Mouse (Mus musculus) MEL (cell line): ENCODE data around the gene Ahcyl2. TPM values are rescaled to one million over a fixed set of nuclear protein-coding genes. Genes with fewer than 3 reads are reported as not detected.

ENCODE experiments used
- DNase-seq: peaks from one replicate; pipeline ENCODE4 v3.0.0; 2011; ENCODE audit warnings: low read depth, low spot score
- H3K27ac ChIP-seq: 2 replicates; pipeline ENCODE4 v1.5.1; 2012; ENCODE audit warnings: low read depth, mild to moderate bottlenecking, control low read depth, low read length, moderate library complexity; ENCODE audit not compliant: control insufficient read depth
- H3K27me3 ChIP-seq, 2 experiments: fragments of 150-350 bp in 1 of 2; sonication (generic) in 1 of 2; 2 replicates each; pipeline ENCODE4 v1.6.1; 2012; ENCODE audit warnings: low read length in 2 of 2, mild to moderate bottlenecking in 2 of 2, improper control_type of control experiment in 1 of 2, moderate library complexity in 1 of 2; ENCODE audit not compliant: insufficient read depth in 2 of 2, control insufficient read depth in 1 of 2
- H3K36me3 ChIP-seq, 2 experiments: 2 replicates each; pipeline ENCODE4 v1.6.1; 2012 to 2014; ENCODE audit warnings: low read length in 2 of 2, improper control_type of control experiment in 1 of 2, inconsistent platforms in 1 of 2, mild to moderate bottlenecking in 1 of 2; ENCODE audit not compliant: insufficient read depth in 2 of 2, control insufficient read depth in 1 of 2
- H3K4me1 ChIP-seq, 2 experiments: fragments of 150-350 bp in 1 of 2; sonication (generic) in 1 of 2; 2 replicates each; pipeline ENCODE4 v1.6.1; 2012; ENCODE audit warnings: low read length in 2 of 2, improper control_type of control experiment in 1 of 2, mild to moderate bottlenecking in 1 of 2; ENCODE audit not compliant: insufficient read depth in 2 of 2, control insufficient read depth in 1 of 2
- H3K4me3 ChIP-seq, 2 experiments: fragments of 150-350 bp in 1 of 2; sonication (generic) in 1 of 2; 2 replicates each; pipeline ENCODE4 v1.5.1; 2012; ENCODE audit warnings: low read depth in 2 of 2, low read length in 2 of 2, mild to moderate bottlenecking in 2 of 2, moderate library complexity in 2 of 2, control low read depth in 1 of 2, improper control_type of control experiment in 1 of 2; ENCODE audit not compliant: control insufficient read depth in 1 of 2, insufficient read depth in 1 of 2
- H3K79me2 ChIP-seq: 2 replicates; pipeline ENCODE4 v1.6.1; 2012; ENCODE audit warnings: mild to moderate bottlenecking, low read length, moderate library complexity; ENCODE audit not compliant: control insufficient read depth, poor library complexity, insufficient read depth
- H3K9ac ChIP-seq: 2 replicates; pipeline ENCODE4 v1.6.1; 2012; ENCODE audit warnings: low read depth, mild to moderate bottlenecking, control low read depth, low read length, moderate library complexity; ENCODE audit not compliant: control insufficient read depth, poor library complexity, severe bottlenecking
- H3K9me3 ChIP-seq: fragments of 150-350 bp; sonication (generic); replicated peaks from 2 replicates; pipeline ENCODE4 v1.6.1; 2012; ENCODE audit warnings: mild to moderate bottlenecking, low read length, improper control_type of control experiment, moderate library complexity; ENCODE audit not compliant: insufficient read depth
- BHLHE40 ChIP-seq: IDR thresholded peaks from 2 replicates; pipeline ENCODE4 v1.6.1; 2012; ENCODE audit warnings: low read depth, mild to moderate bottlenecking, inconsistent platforms, low read length, improper control_type of control experiment, borderline replicate concordance
- CTCF ChIP-seq, 3 experiments: IDR thresholded peaks in 2 of 3; conservative IDR thresholded peaks in 1 of 3; 2 replicates each; pipeline ENCODE4 v1.5.1; 2011 to 2012; ENCODE audit warnings: low read length in 3 of 3, low read depth in 2 of 3, mild to moderate bottlenecking in 2 of 3, improper control_type of control experiment in 1 of 3, inconsistent platforms in 1 of 3, mixed read lengths in 1 of 3, moderate library complexity in 1 of 3; ENCODE audit not compliant: control insufficient read depth in 1 of 3, insufficient read depth in 1 of 3, poor library complexity in 1 of 3, severe bottlenecking in 1 of 3
- E2F4 ChIP-seq: IDR thresholded peaks from 2 replicates; pipeline ENCODE4 v1.6.1; 2011; ENCODE audit warnings: low read depth, low read length, improper control_type of control experiment, borderline replicate concordance
- GABPA ChIP-seq: IDR thresholded peaks from 2 replicates; pipeline ENCODE4 v1.6.1; 2012; ENCODE audit warnings: low read depth, mild to moderate bottlenecking, inconsistent platforms, low read length, improper control_type of control experiment, moderate library complexity
- GATA1 ChIP-seq: IDR thresholded peaks from 2 replicates; pipeline ENCODE4 v1.6.1; 2011; ENCODE audit warnings: low read depth, low read length, improper control_type of control experiment
- HCFC1 ChIP-seq: IDR thresholded peaks from 2 replicates; pipeline ENCODE4 v1.6.1; 2012; ENCODE audit warnings: low read depth, mild to moderate bottlenecking, inconsistent platforms, low read length, improper control_type of control experiment, moderate library complexity
- MAFK ChIP-seq: IDR thresholded peaks from 2 replicates; pipeline ENCODE4 v1.6.1; 2011; ENCODE audit warnings: low read depth, mild to moderate bottlenecking, low read length, improper control_type of control experiment, borderline replicate concordance
- MAZ ChIP-seq: IDR thresholded peaks from 2 replicates; pipeline ENCODE4 v1.6.1; 2012; ENCODE audit warnings: low read depth, mild to moderate bottlenecking, inconsistent platforms, low read length, improper control_type of control experiment
- MXI1 ChIP-seq: IDR thresholded peaks from 2 replicates; pipeline ENCODE4 v1.6.1; 2011; ENCODE audit warnings: mild to moderate bottlenecking, low read depth, low read length, improper control_type of control experiment
- NRF1 ChIP-seq: IDR thresholded peaks from 2 replicates; pipeline ENCODE4 v1.6.1; 2014; ENCODE audit warnings: low read depth, mild to moderate bottlenecking, inconsistent platforms, low read length, improper control_type of control experiment, moderate library complexity; ENCODE audit not compliant: poor library complexity, insufficient read depth, severe bottlenecking
- POLR2A ChIP-seq, 2 experiments: IDR thresholded peaks; 2 replicates each; pipeline ENCODE4 v1.6.1; 2011 to 2012; ENCODE audit warnings: low read length in 2 of 2, mild to moderate bottlenecking in 2 of 2, control low read depth in 1 of 2, improper control_type of control experiment in 1 of 2, low read depth in 1 of 2, moderate library complexity in 1 of 2; ENCODE audit not compliant: control insufficient read depth in 1 of 2, insufficient read depth in 1 of 2, poor library complexity in 1 of 2
- POLR2AphosphoS2 ChIP-seq: IDR thresholded peaks from 2 replicates; pipeline ENCODE4 v1.6.1; 2011; ENCODE audit warnings: low read length, improper control_type of control experiment
- POLR2AphosphoS5 ChIP-seq: IDR thresholded peaks from 2 replicates; pipeline ENCODE4 v1.6.1; 2012; ENCODE audit warnings: low read depth, borderline replicate concordance, mild to moderate bottlenecking, inconsistent platforms, low read length, moderate library complexity, mixed read lengths
- RAD21 ChIP-seq: IDR thresholded peaks from 2 replicates; pipeline ENCODE4 v1.6.1; 2011; ENCODE audit warnings: mild to moderate bottlenecking, low read depth, low read length, improper control_type of control experiment
- RCOR1 ChIP-seq: IDR thresholded peaks from 2 replicates; pipeline ENCODE4 v1.6.1; 2012; ENCODE audit warnings: low read depth, mild to moderate bottlenecking, inconsistent platforms, low read length, improper control_type of control experiment
- SMC3 ChIP-seq: IDR thresholded peaks from 2 replicates; pipeline ENCODE4 v1.6.1; 2011; ENCODE audit warnings: low read depth, low read length, improper control_type of control experiment
- TCF12 ChIP-seq: IDR thresholded peaks from 2 replicates; pipeline ENCODE4 v1.6.1; 2014; ENCODE audit warnings: low read depth, mild to moderate bottlenecking, inconsistent platforms, low read length, improper control_type of control experiment, moderate library complexity
- USF1 ChIP-seq: IDR thresholded peaks from 2 replicates; pipeline ENCODE4 v1.6.1; 2014; ENCODE audit warnings: low read depth, mild to moderate bottlenecking, inconsistent platforms, low read length, improper control_type of control experiment, moderate library complexity
- ZMIZ1 ChIP-seq: IDR thresholded peaks from 2 replicates; pipeline ENCODE4 v1.6.1; 2012; ENCODE audit warnings: low read depth, mild to moderate bottlenecking, inconsistent platforms, low read length, improper control_type of control experiment, moderate library complexity
- polyA plus RNA-seq, 2 experiments: library from polyadenylated mRNA; stranded (reverse) in 1 of 2; unstranded in 1 of 2; fragments of >175 nt in 1 of 2; fragments of >200 nt in 1 of 2; gene quantifications; 2 replicates each; pipeline versions ENCODE4 v1.2.1 to v1.2.4; 2012; ENCODE audit warnings: low replicate concordance in 2 of 2, low read depth in 1 of 2; ENCODE audit not compliant: insufficient read length in 2 of 2, insufficient read depth in 1 of 2, missing spikeins in 1 of 2
- total RNA-seq: library from RNA; depleted of rRNA; stranded (reverse); fragments of 300-350 nt; gene quantifications from 2 replicates; pipeline ENCODE4 v1.2.3, GENCODE M21; 2012

Gene Ahcyl2
- total and polyA plus RNA-seq, 3 experiments = 16.9 to 17.0 TPM; not detected in 1

- TF ChIP-seq NRF1 (peak; percentile 76), E2F4 (no peak), TCF12 (peak; percentile 62), POLR2A (IDR thresholded peaks at IDR 0.05; ENCODE audit: control insufficient read depth in 1 of 2, insufficient read depth in 1 of 2, low read depth in 1 of 2, low read length in 2 of 2, poor library complexity in 1 of 2) (peak; percentile 50 to 75), ZMIZ1 (peak; percentile 85; the same call in 1 of the 2 replicates)
Observed at GRCm38 (mm10) chr6:29767813-29768660, at the start of gene Ahcyl2 (continued).

GRCm38 (mm10) chr6:29718894-29719329 lies 48.9 kb upstream of the Ahcyl2 start:
- Histone ChIP-seq H3K9me3 (no peaks in the 10 kb centered on the region), H3K4me3 (no peak overlapping the region), H3K27ac (no peak overlapping the region), H3K36me3 (no peaks in the 10 kb centered on the region), H3K9ac (no peak overlapping the region), H3K79me2 (no peaks in the 10 kb centered on the region), H3K27me3 (no peaks in the 10 kb centered on the region), H3K4me1 (no peaks in the 10 kb centered on the region)
- TF ChIP-seq MXI1 = no peak
- TF ChIP-seq USF1 = no peak
- TF ChIP-seq MAZ = no peak
- TF ChIP-seq MAFK = no peak
- TF ChIP-seq POLR2AphosphoS2 = no peak
- no peak for TF ChIP-seq TCF12
- TF ChIP-seq RAD21 = no peak
- TF ChIP-seq RCOR1 = no peak
- TF ChIP-seq SMC3 = no peak
- no peak for TF ChIP-seq GABPA
- no peak for TF ChIP-seq ZMIZ1
- no peak for TF ChIP-seq BHLHE40
- no peak for TF ChIP-seq NRF1
- no peak for TF ChIP-seq CTCF (IDR thresholded peaks at IDR 0.05 in 2 of 3, conservative IDR thresholded peaks at IDR 0.05 in 1 of 3; ENCODE audit: control insufficient read depth in 1 of 3, insufficient read depth in 1 of 3, low read depth in 2 of 3, low read length in 3 of 3, poor library complexity in 1 of 3, severe bottlenecking in 1 of 3)
- TF ChIP-seq POLR2A (IDR thresholded peaks at IDR 0.05; ENCODE audit: control insufficient read depth in 1 of 2, insufficient read depth in 1 of 2, low read depth in 1 of 2, low read length in 2 of 2, poor library complexity in 1 of 2) = no peak
- TF ChIP-seq E2F4 = no peak
- DNase-seq = no peak

DNA sequence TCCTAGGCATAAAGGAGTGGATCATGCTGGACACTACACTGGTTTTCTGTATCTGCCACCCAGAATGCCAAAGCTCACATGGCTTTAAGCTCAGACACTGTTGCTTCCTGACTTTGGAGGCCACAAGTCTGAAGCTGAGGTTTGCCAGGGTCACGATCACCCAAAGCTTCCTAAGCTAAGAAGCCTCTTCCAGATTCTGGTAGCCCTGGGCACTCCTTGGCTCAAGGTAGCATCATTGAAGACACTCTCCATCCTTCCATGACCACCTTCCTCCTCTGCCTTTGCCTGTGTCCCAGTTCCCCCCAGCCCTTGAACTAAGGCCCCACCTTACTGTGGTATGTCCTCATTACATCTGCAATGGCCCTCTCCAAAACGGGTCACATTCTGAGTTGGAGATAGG lies 45.9 kb upstream of the Ahcyl2 start:
- no peaks in the 10 kb centered on the region for H3K27me3 ChIP-seq
- TF ChIP-seq GATA1 (no peak), POLR2AphosphoS5 (no peak), MAZ (no peak), HCFC1 (no peak)
- TF ChIP-seq, all 39 proteins: peak for 0
- no peaks in the 10 kb centered on the region for H3K4me1 ChIP-seq

More for the DNA sequence above, 45.9 kb upstream of the Ahcyl2 start:
- H3K36me3 ChIP-seq = no peaks in the 10 kb centered on the region
- no peak overlapping the region for H3K27ac ChIP-seq
- H3K79me2 ChIP-seq = no peaks in the 10 kb centered on the region
- no peak overlapping the region for H3K4me3 ChIP-seq
- no peak for DNase-seq
- no peaks in the 10 kb centered on the region for H3K9me3 ChIP-seq
- no peak overlapping the region for H3K9ac ChIP-seq
